Mouse (Mus musculus) E14TG2a.4 (cell line): ENCODE data around the gene Cenpe.
A peak's percentile ranks its signal among the peaks of the same experiment; 100 is the strongest.

Source experiments
- H3K27me3 ChIP-seq: 2 replicates; pipeline ENCODE4 v1.6.1; 2014; ENCODE audit warnings: low read length, control low read depth; ENCODE audit not compliant: insufficient read depth
- H3K36me3 ChIP-seq: 2 replicates; pipeline ENCODE4 v1.6.1; 2014; ENCODE audit warnings: low read length, control low read depth; ENCODE audit not compliant: insufficient read depth
- H3K4me1 ChIP-seq: replicated peaks from 2 replicates; pipeline ENCODE4 v1.6.1; 2014; ENCODE audit warnings: low read depth, low read length, control low read depth
- H3K4me3 ChIP-seq: replicated peaks from 2 replicates; pipeline ENCODE4 v1.5.1; 2014; ENCODE audit warnings: mild to moderate bottlenecking, low read length
- H3K9me3 ChIP-seq: 2 replicates; pipeline ENCODE4 v1.6.1; 2014; ENCODE audit warnings: low read length, control low read depth
- CTCF ChIP-seq: conservative IDR thresholded peaks from 2 replicates; pipeline ENCODE4 v1.5.1; 2014; ENCODE audit warnings: low read length
- NANOG ChIP-seq: IDR thresholded peaks from 2 replicates; pipeline ENCODE4 v1.6.1; 2014; ENCODE audit warnings: borderline replicate concordance, low read length, mixed read lengths
- POU5F1 ChIP-seq: IDR thresholded peaks from 2 replicates; pipeline ENCODE4 v1.6.1; 2014; ENCODE audit warnings: low read length, borderline replicate concordance

Cenpe gene

DNA sequence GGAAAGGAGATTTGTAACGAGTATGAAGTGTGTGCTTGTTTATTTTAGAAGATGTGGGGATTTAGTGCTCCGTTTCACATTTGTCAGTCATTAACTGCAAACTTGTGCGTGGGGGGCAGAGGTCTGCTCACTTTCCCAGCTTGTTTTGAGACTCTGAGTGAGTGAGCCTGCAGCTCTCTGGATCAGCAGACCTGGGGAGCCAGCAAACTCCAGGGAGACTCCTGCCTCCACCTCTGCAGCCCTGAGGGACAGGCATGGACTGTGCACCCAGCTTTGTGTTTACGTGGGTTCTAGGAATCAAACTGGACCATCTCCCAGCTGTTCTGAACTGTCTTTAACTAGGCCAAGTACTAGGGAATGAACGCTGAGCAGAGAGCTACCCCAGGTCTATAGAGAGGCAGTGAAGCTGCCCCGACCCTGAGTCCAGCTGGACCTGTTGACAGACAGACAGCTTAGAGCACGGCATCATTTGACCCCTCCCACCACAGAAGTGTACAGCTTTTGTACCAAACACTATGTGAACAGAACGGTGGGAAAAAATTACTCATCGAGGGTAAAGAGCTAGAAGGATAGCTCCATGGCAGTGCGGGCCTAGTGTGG is 57.2 kb downstream of the Cenpe start:
- Histone ChIP-seq H3K9me3 (no peaks in the 10 kb centered on the region), H3K36me3 (peaks cover 92% of the 10 kb centered on the region), H3K27me3 (no peaks in the 10 kb centered on the region), H3K4me1 (no peaks in the 10 kb centered on the region), H3K4me3 (no peak overlapping the region)
- TF ChIP-seq NANOG (no peak), CTCF (no peak), POU5F1 (no peak)

GRCm38 (mm10) chr3:135272627-135273026 is 60.3 kb downstream of the Cenpe start:
- no peak overlapping the region for H3K4me3 ChIP-seq
- H3K4me1 ChIP-seq, result no peaks in the 10 kb centered on the region
- no peak for TF ChIP-seq POU5F1
- no peak for TF ChIP-seq CTCF
- TF ChIP-seq NANOG, result no peak
- no peaks in the 10 kb centered on the region for H3K9me3 ChIP-seq
- no peaks in the 10 kb centered on the region for H3K27me3 ChIP-seq
- H3K36me3 ChIP-seq, result peaks cover 62% of the 10 kb centered on the region

GRCm38 (mm10) chr3:135273047-135273446 is 60.7 kb downstream of the Cenpe start:
- TF ChIP-seq POU5F1 (no peak), NANOG (no peak), CTCF (no peak)
- H3K4me3 ChIP-seq, result no peak overlapping the region
- H3K27me3 ChIP-seq, result no peaks in the 10 kb centered on the region
- H3K4me1 ChIP-seq, result no peaks in the 10 kb centered on the region
- no peaks in the 10 kb centered on the region for H3K9me3 ChIP-seq
- peaks cover 58% of the 10 kb centered on the region for H3K36me3 ChIP-seq

- no peak overlapping the region for H3K4me3 ChIP-seq
- no peaks in the 10 kb centered on the region for H3K27me3 ChIP-seq
- no peaks in the 10 kb centered on the region for H3K36me3 ChIP-seq
- H3K9me3 ChIP-seq, result no peaks in the 10 kb centered on the region
- peaks cover 40% of the 10 kb centered on the region for H3K4me1 ChIP-seq
- TF ChIP-seq POU5F1, result no peak
- TF ChIP-seq CTCF, result no peak
These were observed 67.8 kb downstream of the Cenpe start for GRCm38 (mm10) chr3:135280160-135280559.

GRCm38 (mm10) chr3:135280669-135281415 is 68.5 kb downstream of the Cenpe start, which contains the start of gene Bdh2:
Bdh2 (plus strand) TSS chr3:135281221.
- Histone ChIP-seq H3K27me3 (no peaks in the 10 kb centered on the region), H3K4me1 (peaks cover 40% of the 10 kb centered on the region), H3K4me3 (peak within 1 kb of the TSS; percentile 4; the same call in 1 of the 2 replicates), H3K9me3 (no peaks in the 10 kb centered on the region), H3K36me3 (no peaks in the 10 kb centered on the region)
- TF ChIP-seq POU5F1 (no peak), CTCF (peak; percentile 95)

DNA sequence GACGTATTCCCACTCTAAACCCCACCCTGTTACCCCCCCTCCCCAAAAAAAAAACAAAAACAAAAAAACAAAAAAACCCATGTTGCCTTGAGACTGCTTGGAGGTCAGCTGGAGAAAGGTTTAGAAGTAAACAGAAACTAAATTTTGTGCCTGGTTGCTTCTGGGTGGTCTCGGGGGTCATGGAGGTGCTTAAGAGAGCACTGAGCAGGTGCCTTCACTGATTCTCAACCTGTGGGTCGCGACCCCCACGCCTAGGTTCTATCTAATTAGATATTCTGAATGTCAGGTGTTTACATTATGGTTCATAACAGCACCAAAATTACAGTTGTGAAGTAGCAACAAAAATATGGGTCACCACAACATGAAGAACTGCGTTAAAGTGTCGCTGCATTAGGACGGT is 69.4 kb downstream of the Cenpe start:
- Histone ChIP-seq H3K36me3 (no peaks in the 10 kb centered on the region), H3K9me3 (no peaks in the 10 kb centered on the region), H3K4me3 (no peak overlapping the region), H3K4me1 (peaks cover 40% of the 10 kb centered on the region), H3K27me3 (no peaks in the 10 kb centered on the region)
- no peak for TF ChIP-seq POU5F1
- no peak for TF ChIP-seq CTCF
- no peak for TF ChIP-seq NANOG

DNA sequence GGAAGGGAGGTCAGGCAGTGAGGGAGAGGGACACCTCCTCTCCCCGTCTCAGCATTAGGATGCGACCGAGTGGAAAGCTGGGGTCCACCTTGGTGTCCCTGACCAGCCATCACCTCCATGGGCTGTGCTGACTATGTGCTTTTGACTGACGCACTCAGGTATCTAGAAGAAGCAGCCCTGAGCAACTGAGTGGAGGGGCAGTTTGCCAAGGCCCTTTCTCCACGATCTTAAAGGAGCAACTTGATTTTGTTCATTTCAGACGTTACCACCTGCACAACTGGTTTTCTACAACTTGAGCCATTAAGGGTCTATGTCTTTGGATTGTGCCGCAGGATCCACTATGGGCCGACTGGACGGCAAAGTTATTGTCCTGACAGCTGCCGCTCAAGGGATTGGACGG is 72.9 kb downstream of the Cenpe start:
- Histone ChIP-seq H3K4me1 (peaks cover 40% of the 10 kb centered on the region), H3K27me3 (no peaks in the 10 kb centered on the region), H3K4me3 (no peak overlapping the region), H3K9me3 (no peaks in the 10 kb centered on the region), H3K36me3 (no peaks in the 10 kb centered on the region)
- TF ChIP-seq NANOG (no peak), POU5F1 (no peak), CTCF (no peak)

DNA sequence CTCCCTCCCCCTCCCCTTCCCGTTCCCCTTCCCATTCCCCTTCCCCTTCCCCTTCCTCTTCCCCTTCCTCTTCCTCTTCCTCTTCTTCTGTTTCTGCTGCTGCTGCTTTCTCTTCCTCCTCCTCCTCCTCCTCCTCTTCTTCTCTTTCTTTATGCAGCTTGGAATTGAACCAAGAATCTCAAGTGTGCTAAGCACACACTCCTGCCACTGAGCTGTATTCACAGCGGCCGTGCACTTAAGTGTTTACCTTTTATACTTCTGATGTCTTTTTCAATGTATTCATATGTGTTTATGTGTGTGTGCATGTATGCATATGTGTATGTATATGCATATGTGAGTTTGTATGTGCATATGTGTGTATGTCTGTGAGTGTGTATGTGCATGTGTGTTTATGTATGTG is 73.5 kb downstream of the Cenpe start:
- H3K4me1 ChIP-seq, result peaks cover 36% of the 10 kb centered on the region
- H3K27me3 ChIP-seq, result no peaks in the 10 kb centered on the region
- H3K9me3 ChIP-seq, result no peaks in the 10 kb centered on the region
- no peak overlapping the region for H3K4me3 ChIP-seq
- TF ChIP-seq NANOG, result no peak
- no peaks in the 10 kb centered on the region for H3K36me3 ChIP-seq

- no peaks in the 10 kb centered on the region for H3K27me3 ChIP-seq
- H3K9me3 ChIP-seq, result no peaks in the 10 kb centered on the region
- peaks cover 14% of the 10 kb centered on the region for H3K4me1 ChIP-seq
- no peak overlapping the region for H3K4me3 ChIP-seq
- H3K36me3 ChIP-seq, result no peaks in the 10 kb centered on the region
- TF ChIP-seq CTCF, result no peak
- no peak for TF ChIP-seq NANOG
- no peak for TF ChIP-seq POU5F1
These were observed 75.9 kb downstream of the Cenpe start for GRCm38 (mm10) chr3:135288138-135288750.
